Mouse (Mus musculus): Measurements from ENCODE around the gene Them5.

DNA sequence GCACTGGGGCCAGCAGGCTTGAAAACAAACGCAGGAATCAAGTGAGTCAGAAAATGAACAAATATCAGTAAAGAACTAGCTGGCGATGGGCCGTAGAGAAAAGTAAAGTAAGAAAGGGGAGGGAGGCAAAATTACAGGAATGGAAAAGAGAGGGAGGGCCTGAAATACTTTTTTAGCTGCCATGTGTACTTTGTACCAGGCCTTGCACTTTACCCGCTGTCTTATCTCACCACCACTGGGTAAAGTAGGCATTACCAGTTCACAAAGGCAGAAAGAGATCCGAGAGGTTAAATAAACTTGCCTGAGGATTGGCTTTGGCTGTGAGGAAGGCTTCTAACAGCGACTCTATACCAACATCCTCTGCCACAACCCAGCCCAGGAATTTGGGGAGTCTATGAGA lies 25.6 kb downstream of the Them5 start:
- no peak for TF ChIP-seq POLR2A (IDR thresholded peaks at IDR 0.05; ENCODE audit: insufficient read depth, low read depth, low read length)
- TF ChIP-seq CTCF (IDR thresholded peaks at IDR 0.05), result no peak
- no peak for TF ChIP-seq EP300 (IDR thresholded peaks at IDR 0.05; ENCODE audit: insufficient read depth, low read depth, low read length)
